Mouse (Mus musculus) ES-Bruce4 (cell line): Measurements from ENCODE around the gene Smim1. TPM values are rescaled to one million over a fixed set of nuclear protein-coding genes. Genes with fewer than 3 reads are reported as not detected.

Source experiments
- H3K27ac ChIP-seq: 2 replicates; pipeline ENCODE4 v1.5.1; 2012; ENCODE audit warnings: low read length, inconsistent platforms; ENCODE audit not compliant: insufficient read depth
- H3K27me3 ChIP-seq: 2 replicates; pipeline ENCODE4 v1.6.1; 2012; ENCODE audit warnings: mild to moderate bottlenecking, low read length, inconsistent platforms; ENCODE audit not compliant: control insufficient read depth, poor library complexity, insufficient read depth, severe bottlenecking
- H3K36me3 ChIP-seq: 2 replicates; pipeline ENCODE4 v1.6.1; 2012; ENCODE audit warnings: inconsistent platforms, mild to moderate bottlenecking, low read length, moderate library complexity; ENCODE audit not compliant: control insufficient read depth, poor library complexity, insufficient read depth, severe bottlenecking
- H3K4me1 ChIP-seq: one replicate; pipeline ENCODE4 v1.8.1; 2011; ENCODE audit warnings: low read length; ENCODE audit not compliant: control insufficient read depth, insufficient read depth
- H3K4me3 ChIP-seq: 2 replicates; pipeline ENCODE4 v1.5.1; 2011; ENCODE audit warnings: low read depth, mild to moderate bottlenecking, low read length
- H3K9ac ChIP-seq: 2 replicates; pipeline ENCODE4 v1.6.1; 2012; ENCODE audit warnings: low read depth, mild to moderate bottlenecking, inconsistent platforms; ENCODE audit not compliant: poor library complexity, severe bottlenecking
- H3K9me3 ChIP-seq: replicated peaks from 2 replicates; pipeline ENCODE4 v1.6.1; 2012; ENCODE audit warnings: mild to moderate bottlenecking, low read length, inconsistent platforms; ENCODE audit not compliant: control insufficient read depth, poor library complexity, insufficient read depth, severe bottlenecking
- CTCF ChIP-seq: IDR thresholded peaks from one replicate; pipeline ENCODE4 v1.8.1; 2011; ENCODE audit warnings: low read depth, low read length
- EP300 ChIP-seq: IDR thresholded peaks from 2 replicates; pipeline ENCODE4 v1.6.1; 2011; ENCODE audit warnings: low read depth, low read length; ENCODE audit not compliant: insufficient read depth
- POLR2A ChIP-seq: IDR thresholded peaks from one replicate; pipeline ENCODE4 v1.8.1; 2011; ENCODE audit warnings: low read length; ENCODE audit not compliant: insufficient read depth
- polyA plus RNA-seq: library from polyadenylated mRNA; stranded (reverse); fragments of >200 nt; gene quantifications from 2 replicates; pipeline ENCODE4 v1.2.4, GENCODE M21; 2011; ENCODE audit warnings: low read depth; ENCODE audit not compliant: missing spikeins, insufficient read depth, insufficient read length

Gene Smim1
- polyA plus RNA-seq, 1 experiment, result 15.8 TPM

DNA sequence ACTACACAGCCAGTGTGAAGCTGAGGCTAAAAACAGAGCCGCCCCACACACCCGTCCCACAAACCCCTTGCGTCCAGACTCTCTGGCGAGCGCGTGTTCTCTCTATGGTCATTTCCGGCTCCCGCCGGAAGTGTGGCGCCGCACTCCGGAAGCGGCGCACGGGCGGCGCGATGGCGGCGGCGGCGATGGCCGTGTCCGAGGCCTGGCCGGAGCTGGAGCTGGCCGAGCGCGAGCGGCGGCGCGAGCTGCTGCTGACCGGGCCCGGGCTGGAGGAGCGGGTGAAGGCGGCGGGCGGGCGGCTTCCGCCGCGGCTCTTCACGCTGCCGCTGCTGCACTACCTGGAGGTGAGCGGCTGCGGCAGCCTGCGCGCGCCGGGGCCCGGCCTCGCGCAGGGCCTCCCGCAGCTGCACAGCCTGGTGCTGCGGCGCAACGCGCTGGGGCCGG is 14.4 kb downstream of the Smim1 start, which contains the start of gene Lrrc47:
Gene Lrrc47 (plus strand): TSS at position 86 of the 444 bp plus-strand sequence.
- Histone ChIP-seq H3K27me3 (no peaks in the 10 kb centered on the region), H3K4me1 (peaks cover 3% of the 10 kb centered on the region), H3K36me3 (peaks cover 5% of the 10 kb centered on the region; the same call in 1 of the 2 replicates), H3K27ac (no peak within 1 kb of the TSS), H3K9me3 (no peaks in the 10 kb centered on the region), H3K4me3 (peak within 1 kb of the TSS; percentile 87), H3K9ac (peak within 1 kb of the TSS; percentile 87)
- TF ChIP-seq CTCF, result no peak
- peak; percentile 71 for TF ChIP-seq POLR2A
- TF ChIP-seq EP300, result no peak

DNA sequence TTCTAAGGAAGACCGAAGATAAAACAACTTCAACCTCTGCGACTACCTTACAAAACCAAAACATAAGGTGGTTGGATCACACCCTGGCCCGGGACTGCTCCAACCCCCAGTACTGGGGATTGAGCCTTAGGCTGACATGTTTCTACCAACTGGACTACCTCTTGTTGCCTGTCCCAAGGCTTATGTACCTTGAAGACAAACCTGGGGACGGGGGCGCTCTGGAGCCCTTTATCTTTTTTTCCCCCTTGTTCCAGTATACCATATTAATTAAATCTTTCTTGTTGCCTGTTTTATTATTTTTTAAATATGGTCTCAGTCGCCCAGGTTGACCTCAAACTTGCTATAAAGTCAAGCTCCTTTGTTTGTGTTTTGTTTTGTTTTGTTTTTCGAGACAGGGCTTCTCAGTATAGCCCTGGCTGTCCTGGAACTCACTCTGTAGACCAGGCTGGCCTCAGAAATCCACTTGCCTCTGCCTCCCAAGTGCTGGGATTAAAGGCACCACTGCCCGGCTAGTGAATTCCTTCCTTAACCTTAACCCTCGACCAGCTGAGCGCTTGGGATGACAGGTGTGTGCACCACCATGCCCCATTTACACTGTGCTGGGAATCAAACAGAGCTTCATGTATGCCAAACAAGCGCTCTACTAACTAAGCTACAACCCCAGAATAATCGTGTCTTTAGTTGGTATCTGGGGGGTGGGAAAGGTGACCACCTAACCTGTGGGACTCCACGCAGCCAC is 15.0 kb downstream of the Smim1 start:
- H3K4me1 ChIP-seq, result peaks cover 3% of the 10 kb centered on the region
- TF ChIP-seq CTCF (no peak), POLR2A (no peak), EP300 (no peak)
- H3K9me3 ChIP-seq, result no peaks in the 10 kb centered on the region
- peak overlapping the region; percentile 87 for H3K4me3 ChIP-seq
- no peak overlapping the region for H3K27ac ChIP-seq
- H3K9ac ChIP-seq, result peak overlapping the region; percentile 87
- H3K27me3 ChIP-seq, result no peaks in the 10 kb centered on the region
- peaks cover 2% of the 10 kb centered on the region; the same call in 1 of the 2 replicates for H3K36me3 ChIP-seq

DNA sequence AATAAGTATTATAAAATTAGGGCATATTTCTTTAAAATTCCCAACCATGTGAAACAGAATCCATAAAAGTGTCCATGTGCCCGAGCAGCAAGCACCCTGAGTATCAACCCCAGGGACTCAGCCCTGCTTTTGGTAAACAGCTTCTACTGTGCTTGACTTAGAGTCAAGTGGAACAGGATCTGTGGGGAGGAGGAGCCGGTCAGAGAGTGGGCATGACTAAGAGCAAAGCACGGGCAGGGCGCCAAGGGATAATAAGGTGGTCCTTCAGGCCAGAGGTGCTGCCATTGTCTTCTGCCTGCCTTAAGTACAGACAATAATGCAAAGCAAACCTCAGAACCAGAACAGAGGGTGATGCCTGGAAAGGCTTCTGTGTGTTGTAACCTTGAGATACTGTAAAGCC is 18.3 kb downstream of the Smim1 start:
- H3K4me1 ChIP-seq, result no peaks in the 10 kb centered on the region
- TF ChIP-seq EP300 (no peak), CTCF (no peak), POLR2A (no peak)
- H3K9ac ChIP-seq, result no peak overlapping the region
- no peak overlapping the region for H3K4me3 ChIP-seq
- no peaks in the 10 kb centered on the region for H3K9me3 ChIP-seq
- no peaks in the 10 kb centered on the region for H3K36me3 ChIP-seq
- H3K27me3 ChIP-seq, result no peaks in the 10 kb centered on the region
- no peak overlapping the region for H3K27ac ChIP-seq

DNA sequence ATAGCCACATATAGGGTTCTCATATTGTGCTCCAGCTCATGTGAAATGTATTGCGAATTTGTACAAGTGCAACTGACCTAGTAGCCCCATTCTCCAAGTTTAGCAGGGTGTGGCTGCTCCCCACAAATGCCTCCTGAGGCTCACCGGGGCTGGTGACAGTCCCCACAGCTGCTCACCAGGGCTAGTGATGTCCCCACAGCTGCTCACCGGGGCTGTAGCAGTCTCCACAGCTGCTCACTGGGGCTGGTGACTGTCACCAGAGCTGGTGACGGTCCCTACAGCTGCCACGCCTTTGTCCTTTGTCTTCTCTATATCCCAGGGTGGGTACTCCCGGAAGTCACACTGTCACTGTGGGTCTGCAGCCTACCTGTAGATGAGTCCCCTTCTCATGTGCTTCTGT is 19.8 kb downstream of the Smim1 start:
- no peak for TF ChIP-seq POLR2A
- no peak for TF ChIP-seq CTCF
- TF ChIP-seq EP300, result no peak
- Histone ChIP-seq H3K9me3 (no peaks in the 10 kb centered on the region), H3K36me3 (no peaks in the 10 kb centered on the region), H3K27me3 (no peaks in the 10 kb centered on the region), H3K27ac (no peak overlapping the region), H3K9ac (no peak overlapping the region), H3K4me3 (no peak overlapping the region), H3K4me1 (no peaks in the 10 kb centered on the region)

DNA sequence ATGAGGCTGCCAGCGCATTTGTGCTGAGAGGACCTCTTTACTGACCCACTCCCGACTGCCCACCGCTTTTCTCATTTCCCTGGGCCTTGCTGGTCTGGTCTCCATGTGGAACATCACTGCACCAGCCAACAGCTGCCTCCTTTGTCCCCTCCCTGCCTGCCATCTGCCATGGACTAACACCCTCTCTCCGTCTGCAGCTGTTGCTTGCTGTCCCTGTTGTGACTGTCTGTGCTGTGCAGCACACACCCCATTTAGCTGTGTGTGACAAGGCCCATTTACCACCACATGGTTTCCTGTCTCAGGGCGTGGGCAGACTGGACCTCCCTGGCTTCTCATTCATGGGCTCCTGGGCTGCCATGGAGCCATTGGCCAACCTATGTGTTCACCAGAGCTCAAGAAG is 20.5 kb downstream of the Smim1 start:
- Histone ChIP-seq H3K4me3 (no peak overlapping the region), H3K9ac (no peak overlapping the region), H3K27ac (no peak overlapping the region), H3K27me3 (no peaks in the 10 kb centered on the region), H3K9me3 (no peaks in the 10 kb centered on the region), H3K36me3 (no peaks in the 10 kb centered on the region), H3K4me1 (no peaks in the 10 kb centered on the region)
- no peak for TF ChIP-seq CTCF
- TF ChIP-seq POLR2A, result no peak
- TF ChIP-seq EP300, result no peak

DNA sequence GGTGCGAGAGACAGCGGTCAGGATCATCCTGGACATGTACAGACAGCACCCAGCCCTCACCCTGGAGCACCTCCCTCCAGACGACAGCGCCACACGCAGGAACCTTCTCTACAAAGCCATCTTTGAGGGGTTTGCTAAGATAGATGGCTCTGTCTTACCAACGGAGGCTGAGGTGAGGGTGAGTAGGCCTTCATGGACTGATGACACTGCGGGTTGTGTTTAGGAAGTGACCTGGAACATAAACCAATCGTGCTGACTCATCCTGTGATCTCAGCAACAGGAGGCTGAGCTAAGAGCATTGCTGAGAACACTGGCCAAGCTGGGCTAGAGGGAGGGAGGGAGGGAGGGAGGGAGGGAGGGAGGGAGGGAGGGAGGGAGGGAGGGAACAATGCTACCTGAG is 32.5 kb downstream of the Smim1 start:
- Histone ChIP-seq H3K27ac (peak overlapping the region; percentile 29; the same call in 1 of the 2 replicates), H3K9me3 (no peaks in the 10 kb centered on the region), H3K27me3 (no peaks in the 10 kb centered on the region), H3K4me1 (peaks cover 3% of the 10 kb centered on the region), H3K9ac (no peak overlapping the region), H3K36me3 (no peaks in the 10 kb centered on the region; the same call in 1 of the 2 replicates), H3K4me3 (peak overlapping the region; percentile 31)
- TF ChIP-seq POLR2A (no peak), EP300 (no peak), CTCF (no peak)
